Mouse (Mus musculus) cerebellum, adult 9-10 months (tissue): ENCODE measurements around the gene Znrf4.
"Not testable (repeated sequence)": the region's sequence is repeated elsewhere in the genome, so short reads cannot be mapped to it uniquely, and the experiment has no call there.

ENCODE experiments used
- DNase-seq: peaks from one replicate; pipeline ENCODE4 v3.0.0; 2022

Znrf4 gene

DNA sequence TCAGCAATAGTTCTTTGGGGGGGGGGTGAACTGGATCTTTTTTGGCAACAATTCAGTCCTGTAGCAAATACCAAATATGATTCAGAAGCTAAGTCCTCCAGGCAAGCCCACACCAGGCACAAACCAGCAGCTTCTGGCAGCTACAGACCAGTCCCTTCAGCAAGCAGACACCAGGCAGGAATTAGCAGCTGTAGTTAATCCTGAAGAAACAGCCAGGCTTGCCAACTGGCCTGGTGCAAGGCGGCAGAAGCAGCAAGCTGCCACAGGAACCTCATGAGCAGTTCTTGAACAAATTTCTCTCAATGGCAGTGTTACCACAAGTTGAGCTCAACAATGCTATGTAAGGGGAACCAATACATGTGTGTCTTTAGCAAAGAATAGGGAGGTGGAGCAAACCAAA, 10.5 kb upstream of the Znrf4 start:
- no peak for DNase-seq

- no peak for DNase-seq
Measured at GRCm38 (mm10) chr17:56515690-56516410, 3.6 kb upstream of the Znrf4 start.

GRCm38 (mm10) chr17:56514916-56515315, 2.7 kb upstream of the Znrf4 start:
- no peak for DNase-seq

- no peak for DNase-seq
Measured at GRCm38 (mm10) chr17:56514330-56514729, 2.1 kb upstream of the Znrf4 start.

- no peak for DNase-seq
Measured at GRCm38 (mm10) chr17:56511707-56512090, 532 bp downstream of the Znrf4 start.

DNA sequence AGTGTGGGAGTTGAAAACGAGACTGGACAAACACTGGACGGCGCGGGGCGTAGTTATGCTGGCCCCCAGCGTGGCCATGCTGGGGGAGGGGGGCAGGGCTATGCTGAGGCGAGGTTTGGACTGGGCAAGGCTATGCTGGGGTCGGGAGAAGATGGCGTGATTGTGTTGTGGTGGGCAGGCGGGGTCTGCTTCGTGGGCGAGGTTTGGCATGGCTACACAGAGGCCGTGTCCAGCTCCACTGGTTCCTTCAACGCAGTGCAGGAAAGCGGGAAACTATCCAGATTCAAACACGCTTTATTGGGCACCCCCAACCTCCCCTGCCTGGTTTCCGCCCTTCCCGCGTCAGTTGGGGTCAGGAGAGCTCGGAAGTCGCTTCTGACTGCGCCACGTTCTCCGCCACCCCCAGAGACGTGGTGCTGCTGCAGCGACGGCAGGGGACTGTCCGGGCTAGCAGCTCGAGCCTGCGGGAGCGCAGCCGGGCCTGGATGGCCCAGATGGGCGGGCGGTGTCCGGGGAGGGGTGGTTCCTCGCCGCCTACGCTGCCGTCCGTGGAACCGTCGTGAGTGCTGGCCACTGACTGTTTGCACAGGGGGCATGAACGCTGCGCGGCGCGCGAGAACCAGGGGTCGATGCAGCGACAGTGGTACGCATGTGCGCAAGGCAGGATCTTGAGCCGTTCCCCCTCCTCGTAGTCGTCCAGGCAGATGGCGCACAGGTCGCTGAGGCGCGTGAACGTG, 1.1 kb downstream of the Znrf4 start:
- DNase-seq = no peak

DNA sequence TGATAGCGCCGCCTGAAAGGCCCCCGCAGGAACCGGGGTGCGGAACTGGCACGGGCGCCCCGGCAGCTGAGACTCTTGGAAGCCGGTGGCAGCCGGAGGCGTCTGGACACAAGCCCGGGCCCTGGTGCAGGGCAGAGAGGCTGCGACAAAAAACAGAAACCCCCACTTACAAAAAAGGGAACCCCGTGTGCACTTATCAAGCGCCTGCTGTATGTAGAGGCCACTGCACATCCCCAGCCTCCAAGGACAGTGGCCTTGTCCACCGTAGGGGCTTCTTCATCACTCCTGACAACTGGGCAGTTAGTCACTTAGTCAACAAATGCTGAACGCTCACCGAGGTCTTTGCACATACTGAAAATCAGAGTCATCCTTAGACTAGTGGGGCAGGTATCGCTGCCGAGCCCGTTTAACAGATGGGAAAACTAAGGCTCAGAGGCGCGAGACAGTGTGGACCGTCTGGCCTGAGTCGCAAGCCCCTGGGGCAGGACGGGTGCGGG, 1.7 kb downstream of the Znrf4 start:
- DNase-seq = peak; percentile 69

GRCm38 (mm10) chr17:56509707-56510472, 2.3 kb downstream of the Znrf4 start:
- DNase-seq = peak; percentile 80

DNA sequence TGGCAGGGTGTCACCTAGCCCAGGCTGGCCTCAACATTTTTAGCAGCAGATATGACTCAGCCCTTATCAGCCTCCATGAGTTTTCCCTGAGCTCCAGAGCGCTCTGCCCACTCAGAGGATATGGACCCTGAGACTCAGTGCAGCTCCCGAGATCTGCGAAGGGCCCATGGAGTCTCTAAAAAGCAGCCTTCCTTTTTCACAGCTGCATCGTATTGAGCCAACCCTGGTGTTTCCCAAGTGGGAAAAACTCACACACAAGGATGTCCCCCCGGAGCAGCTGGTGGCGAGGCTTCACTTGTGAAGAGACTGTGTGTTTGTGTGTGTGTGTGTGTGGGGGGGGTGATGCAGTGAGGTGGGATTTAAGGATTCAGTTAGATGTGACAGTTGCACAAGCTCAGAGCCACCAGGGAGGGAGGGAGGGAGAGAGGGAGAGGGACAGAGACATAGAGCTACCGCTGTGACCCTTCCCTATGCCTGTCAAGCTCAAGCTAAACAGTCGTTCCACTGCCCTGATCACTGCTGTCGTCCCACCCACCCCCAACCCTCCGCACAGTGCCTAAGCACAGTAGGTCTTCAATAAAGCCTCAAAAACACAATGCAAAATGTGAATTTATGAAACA, 3.1 kb downstream of the Znrf4 start:
- no peak for DNase-seq

DNA sequence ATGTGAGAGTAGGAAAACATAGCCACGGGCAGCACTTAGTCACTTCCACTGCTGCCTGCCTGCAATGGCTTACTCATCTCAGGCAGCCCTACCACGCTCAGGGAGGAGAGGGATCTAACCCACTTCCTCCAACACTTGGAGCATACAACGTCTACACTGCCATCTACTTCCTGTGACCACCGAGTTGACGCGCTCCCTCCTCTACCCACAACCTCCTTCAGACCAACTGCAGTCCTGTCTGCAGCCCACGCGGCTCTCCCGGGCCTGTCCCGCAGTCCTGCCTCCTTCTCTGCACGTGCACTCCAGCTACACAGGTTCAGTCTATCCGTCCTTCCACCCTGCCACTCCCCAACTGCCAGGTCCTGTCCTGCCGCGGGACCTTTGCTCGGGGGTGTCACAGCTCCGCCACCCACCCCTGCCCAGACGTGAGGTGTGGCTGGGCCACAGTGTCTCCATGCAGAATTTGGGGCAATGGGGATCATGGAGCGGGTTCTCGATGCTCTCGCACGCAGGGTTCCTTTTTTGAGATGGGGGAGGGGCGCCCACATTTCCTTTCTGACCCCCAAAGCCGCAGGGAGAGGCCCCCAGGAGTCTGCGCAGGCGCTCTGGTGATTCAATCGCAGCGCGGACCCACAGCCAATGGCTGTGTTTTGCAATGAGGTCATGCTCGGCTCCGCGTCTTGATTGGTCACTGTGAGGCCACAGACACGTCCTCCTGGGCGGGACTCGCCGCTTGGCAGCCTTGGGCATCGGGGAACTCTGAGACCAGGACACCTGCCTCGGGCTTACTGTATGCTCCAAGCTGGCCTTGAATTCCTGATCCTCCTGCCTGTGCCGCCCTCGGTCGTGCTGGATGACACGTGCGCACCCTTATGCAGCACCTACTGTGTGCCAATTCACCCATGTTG, 4.8 kb downstream of the Znrf4 start:
- DNase-seq = peak; percentile 99

GRCm38 (mm10) chr17:56506417-56507065, 5.7 kb downstream of the Znrf4 start:
- peak; percentile 63 for DNase-seq

GRCm38 (mm10) chr17:56505401-56505800, 6.8 kb downstream of the Znrf4 start:
- DNase-seq = no peak

GRCm38 (mm10) chr17:56502526-56502925, 9.7 kb downstream of the Znrf4 start:
- DNase-seq = peak; percentile 78

DNA sequence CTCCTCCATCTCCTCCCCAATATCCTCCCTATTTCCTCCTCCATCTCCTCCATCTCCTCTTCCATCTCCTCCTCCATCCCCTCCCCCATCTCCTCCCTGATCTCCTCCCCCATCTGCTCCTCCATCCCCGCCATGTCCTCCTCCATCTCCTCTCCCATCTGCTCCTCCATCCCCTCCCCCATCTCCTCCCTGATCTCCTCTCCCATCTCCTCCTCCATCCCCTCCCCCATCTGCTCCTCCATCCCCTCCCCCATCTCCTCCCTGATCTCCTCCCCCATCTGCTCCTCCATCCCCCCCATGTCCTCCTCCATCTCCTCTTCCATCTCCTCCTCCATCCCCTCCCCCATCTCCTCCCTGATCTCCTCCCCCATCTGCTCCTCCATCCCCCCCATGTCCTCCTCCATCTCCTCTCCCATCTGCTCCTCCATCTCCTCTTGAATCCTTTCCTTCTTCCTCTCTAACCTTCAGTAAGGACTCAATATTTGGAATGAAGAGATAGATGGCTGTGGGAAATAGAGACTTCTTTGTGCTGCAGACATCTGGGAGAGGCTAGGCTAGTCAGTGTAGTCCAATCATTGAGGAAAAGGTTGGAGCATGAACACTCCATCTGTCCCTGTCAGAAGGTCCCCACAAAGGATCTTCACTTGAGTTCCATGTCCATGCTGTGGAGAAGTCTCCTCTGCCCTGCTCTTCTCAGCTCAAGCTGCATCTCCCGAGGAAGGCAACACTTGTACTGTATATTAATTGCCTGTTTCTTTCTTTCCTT, 10.4 kb downstream of the Znrf4 start:
- DNase-seq = not testable (repeated sequence)

GRCm38 (mm10) chr17:56499229-56499628, 13.0 kb downstream of the Znrf4 start:
- no peak for DNase-seq

DNA sequence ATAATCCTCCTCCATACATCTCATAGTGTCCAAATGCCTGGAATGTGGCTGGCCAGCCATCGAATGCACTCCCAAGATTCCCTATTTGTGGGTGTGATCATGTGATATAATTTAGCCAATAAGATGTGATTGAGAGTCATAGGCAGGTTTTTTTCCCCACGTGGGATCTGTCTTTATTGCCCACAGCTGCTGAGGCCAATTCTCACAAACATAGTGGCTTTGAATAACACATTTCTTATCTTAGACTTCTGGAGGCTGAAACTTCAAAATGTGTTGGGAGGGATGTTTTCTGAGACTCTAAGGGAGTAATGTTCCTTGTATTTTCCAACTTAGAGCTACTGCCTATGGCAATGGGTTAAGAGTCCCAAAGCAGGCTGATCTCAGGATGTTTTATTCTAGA, 17.8 kb downstream of the Znrf4 start:
- DNase-seq = no peak

DNA sequence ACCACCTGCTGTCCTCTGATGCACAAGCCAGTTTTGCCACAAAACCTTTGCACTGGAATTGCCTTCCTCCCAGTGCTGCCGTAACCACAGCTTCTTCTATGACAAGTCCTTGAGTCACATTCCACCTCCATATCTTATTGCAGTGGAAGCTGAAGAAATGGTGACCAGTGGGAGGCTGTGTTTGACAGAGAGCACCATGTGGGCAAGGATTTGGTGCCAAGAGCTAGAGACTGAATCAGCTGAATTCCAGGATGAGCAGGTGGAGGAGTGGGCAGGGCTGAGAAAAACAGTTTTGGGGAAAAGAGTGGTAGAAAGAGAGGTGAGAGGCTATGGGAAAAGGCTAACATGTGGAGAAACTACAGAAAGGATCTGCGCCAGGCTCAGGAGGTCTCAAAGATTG, 18.4 kb downstream of the Znrf4 start:
- no peak for DNase-seq

- no peak for DNase-seq
Measured at GRCm38 (mm10) chr17:56490438-56491152, 21.6 kb downstream of the Znrf4 start.

DNA sequence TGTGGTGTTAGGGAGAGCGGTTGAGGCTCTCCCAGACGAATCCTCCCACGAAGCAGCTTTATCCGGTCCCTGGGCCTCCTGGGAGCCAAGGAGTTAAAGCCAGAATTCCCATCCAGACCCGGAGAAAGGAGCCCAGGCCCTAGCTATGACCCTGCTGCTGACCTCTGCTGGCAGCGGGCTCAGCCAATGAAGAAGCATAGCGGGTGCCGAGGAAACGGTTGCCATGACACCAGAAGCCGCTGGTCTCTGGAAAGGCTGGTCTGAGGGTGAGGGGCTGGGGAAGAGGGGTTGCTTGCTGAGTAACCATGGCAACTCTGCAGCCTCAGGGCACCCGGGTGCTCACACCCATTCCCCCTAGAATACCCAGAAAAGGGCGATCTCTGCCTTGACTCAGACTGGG, 24.2 kb downstream of the Znrf4 start:
- no peak for DNase-seq

GRCm38 (mm10) chr17:56487441-56487888, 24.8 kb downstream of the Znrf4 start:
- DNase-seq = no peak
